Mouse (Mus musculus) limb, embryonic 12.5 days (tissue): ENCODE measurements at regions not wholly inside any gene's neighbourhood (a gene's known extent, or its start where the extent isn't known, plus 50 kb on each side); places are given as distances from the start of the nearest gene placed in this dataset.

ENCODE experiments used
- ATAC-seq: fragments of 200-750 bp; cut with Nextera tagmentation; 2 replicates; pipeline ENCODE4 v1.8.0; 2017; ENCODE audit warnings: low read depth, moderate TSS enrichment; ENCODE audit not compliant: insufficient number of reproducible peaks, insufficient read depth, low FRiP score, low TSS enrichment
- H3K27ac ChIP-seq: fragments of 300-500 bp; sonication (generic); 2 replicates; pipeline ENCODE4 v1.5.1; 2016; ENCODE audit warnings: mild to moderate bottlenecking, moderate library complexity
- H3K27me3 ChIP-seq: fragments of 300-500 bp; sonication (generic); 2 replicates; pipeline ENCODE4 v1.6.1; 2016; ENCODE audit warnings: mild to moderate bottlenecking, moderate library complexity
- H3K36me3 ChIP-seq: fragments of 300-500 bp; sonication (generic); 2 replicates; pipeline ENCODE4 v1.6.1; 2016; ENCODE audit warnings: mild to moderate bottlenecking, moderate library complexity
- H3K4me1 ChIP-seq: fragments of 300-500 bp; sonication (generic); replicated peaks from 2 replicates; pipeline ENCODE4 v1.6.1; 2016
- H3K4me2 ChIP-seq: fragments of 300-500 bp; sonication (generic); 2 replicates; pipeline ENCODE4 v1.6.1; 2016; ENCODE audit warnings: mild to moderate bottlenecking, moderate library complexity
- H3K4me3 ChIP-seq: fragments of 300-500 bp; sonication (generic); replicated peaks from 2 replicates; pipeline ENCODE4 v1.5.1; 2016; ENCODE audit warnings: mild to moderate bottlenecking
- H3K9ac ChIP-seq: fragments of 300-500 bp; sonication (generic); replicated peaks from 2 replicates; pipeline ENCODE4 v1.6.1; 2016; ENCODE audit warnings: mild to moderate bottlenecking, moderate library complexity
- H3K9me3 ChIP-seq: fragments of 300-500 bp; sonication (generic); 2 replicates; pipeline ENCODE4 v1.6.1; 2016; ENCODE audit warnings: mild to moderate bottlenecking, moderate library complexity
- WGBS: fragments of 180-500 bp; shearing (Covaris S2); methylation state at CpG from one replicate; pipeline ENCODE4 v1.1.7; 2016; 5-methylcytosine and 5-hydroxymethylcytosine counted together

- peaks cover 12% of the 10 kb centered on the region; the same call in 1 of the 2 replicates for H3K4me1 ChIP-seq
- no peak overlapping the region for H3K4me2 ChIP-seq
- no peak overlapping the region for H3K9ac ChIP-seq
- H3K27ac ChIP-seq: no peak overlapping the region
- no peak overlapping the region for H3K4me3 ChIP-seq
- 0 out of 2 replicates have a peak, but pooled peaks cover 3% of the 10 kb centered on the region for H3K9me3 ChIP-seq
- H3K36me3 ChIP-seq: no peaks in the 10 kb centered on the region
- 87% methylated on average over 10 of the region's 10 CpGs for WGBS
- no peak for ATAC-seq
- no peaks in the 10 kb centered on the region for H3K27me3 ChIP-seq
Observed at GRCm38 (mm10) chr6:67129626-67130025, 92.4 kb upstream of the Gadd45a start.

- Histone ChIP-seq H3K4me2 (no peak overlapping the region), H3K4me3 (no peak overlapping the region), H3K27ac (no peak overlapping the region), H3K9ac (no peak overlapping the region), H3K27me3 (no peaks in the 10 kb centered on the region), H3K4me1 (peaks cover 12% of the 10 kb centered on the region; the same call in 1 of the 2 replicates), H3K36me3 (no peaks in the 10 kb centered on the region), H3K9me3 (0 out of 2 replicates have a peak, but pooled peaks cover 3% of the 10 kb centered on the region)
- no peak for ATAC-seq
- WGBS: 42% methylated on average over 16 of the region's 16 CpGs
Observed at GRCm38 (mm10) chr6:67128503-67129463, 91.5 kb upstream of the Gadd45a start.

DNA sequence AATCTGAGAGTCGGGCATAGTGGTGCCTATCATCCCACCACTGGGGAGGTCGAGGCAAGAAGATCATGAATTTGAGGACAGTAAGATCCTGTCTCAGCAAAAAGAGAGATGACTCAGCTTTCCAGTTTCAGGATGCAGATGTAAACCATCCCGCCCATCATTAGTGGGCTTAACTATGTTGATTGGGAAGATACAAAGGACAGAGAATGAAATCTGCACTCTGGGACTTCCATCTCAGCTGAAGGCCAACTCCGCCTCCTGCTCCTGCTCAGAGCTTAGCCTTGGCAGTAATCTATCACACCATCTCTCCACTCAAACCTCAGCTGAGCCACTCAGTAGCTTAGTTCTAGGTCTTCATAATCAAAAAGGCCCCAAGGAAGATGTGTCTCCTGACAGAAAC is 90.5 kb upstream of the Gadd45a start:
- WGBS: 89% methylated on average over 4 of the region's 4 CpGs
- H3K27me3 ChIP-seq: no peaks in the 10 kb centered on the region

DNA sequence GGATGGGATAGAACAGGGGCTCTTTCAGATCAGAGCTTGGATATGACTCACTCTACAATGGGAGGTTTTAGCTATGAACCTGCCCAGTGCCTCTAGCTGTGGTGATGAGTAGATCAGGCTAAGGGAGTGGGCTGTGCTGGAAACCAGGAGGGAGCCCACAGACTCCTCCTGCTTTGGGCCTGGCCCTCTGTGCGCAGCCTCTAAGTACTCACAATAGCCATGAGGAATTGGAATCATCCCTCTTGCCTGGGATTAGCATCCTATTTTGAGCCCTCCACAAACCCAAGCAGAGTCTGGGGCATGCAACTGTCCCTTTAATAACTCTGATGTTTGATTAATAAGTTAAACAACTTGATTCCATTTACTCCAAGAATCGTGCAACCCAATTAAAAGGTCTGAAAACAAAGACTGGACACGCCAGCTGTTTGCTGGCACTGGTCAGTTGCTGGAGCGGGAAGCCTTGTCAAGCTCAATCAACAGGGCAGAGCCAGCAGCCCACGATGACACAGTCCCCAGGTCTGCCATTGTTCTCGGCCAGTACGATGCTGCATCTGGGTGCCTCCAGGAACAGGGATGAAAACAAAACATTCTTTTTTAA is 88.6 kb upstream of the Gadd45a start:
- peaks cover 8% of the 10 kb centered on the region; the same call in 1 of the 2 replicates for H3K4me1 ChIP-seq
- H3K27ac ChIP-seq: no peak overlapping the region
- no peaks in the 10 kb centered on the region for H3K9me3 ChIP-seq
- no peaks in the 10 kb centered on the region for H3K36me3 ChIP-seq
- H3K27me3 ChIP-seq: no peaks in the 10 kb centered on the region
- WGBS: 84% methylated on average over 7 of the region's 7 CpGs
- ATAC-seq: no peak
- H3K4me3 ChIP-seq: no peak overlapping the region
- no peak overlapping the region for H3K4me2 ChIP-seq
- no peak overlapping the region for H3K9ac ChIP-seq

More for the DNA sequence above, 90.5 kb upstream of the Gadd45a start:
- no peak for ATAC-seq
- H3K9ac ChIP-seq: no peak overlapping the region
- H3K9me3 ChIP-seq: 0 out of 2 replicates have a peak, but pooled peaks cover 3% of the 10 kb centered on the region
- H3K4me1 ChIP-seq: peaks cover 8% of the 10 kb centered on the region; the same call in 1 of the 2 replicates
- H3K4me2 ChIP-seq: no peak overlapping the region
- no peak overlapping the region for H3K27ac ChIP-seq
- no peak overlapping the region for H3K4me3 ChIP-seq
- no peaks in the 10 kb centered on the region for H3K36me3 ChIP-seq

- Histone ChIP-seq H3K36me3 (no peaks in the 10 kb centered on the region), H3K27ac (no peak overlapping the region), H3K4me2 (no peak overlapping the region), H3K9ac (no peak overlapping the region), H3K4me3 (no peak overlapping the region), H3K27me3 (no peaks in the 10 kb centered on the region), H3K9me3 (no peaks in the 10 kb centered on the region), H3K4me1 (peaks cover 6% of the 10 kb centered on the region; the same call in 1 of the 2 replicates)
- no peak for ATAC-seq
- 72% methylated on average over 2 of the region's 2 CpGs for WGBS
Observed at GRCm38 (mm10) chr6:67124089-67124488, 86.8 kb upstream of the Gadd45a start.

DNA sequence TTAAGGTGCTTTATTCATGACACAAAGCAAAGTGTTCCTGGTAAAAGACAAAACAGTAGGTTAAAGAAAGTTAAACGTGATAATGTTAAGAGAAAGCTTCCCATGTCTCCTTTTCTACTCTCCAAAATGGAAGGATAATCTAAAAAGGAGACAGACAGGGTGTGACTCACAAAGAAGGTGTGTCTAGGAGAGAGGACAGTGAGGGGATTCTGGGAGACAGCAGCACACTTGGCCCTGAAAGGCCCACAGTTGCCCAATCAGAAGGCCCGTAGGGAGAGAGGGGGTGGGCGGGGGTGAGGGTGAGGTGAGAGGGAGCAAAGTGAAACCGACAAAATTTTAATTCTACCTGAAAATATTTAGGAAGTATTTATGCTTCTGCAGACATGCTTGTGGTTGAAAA is 85.8 kb upstream of the Gadd45a start:
- H3K4me3 ChIP-seq: no peak overlapping the region
- no peak overlapping the region for H3K27ac ChIP-seq
- no peaks in the 10 kb centered on the region for H3K27me3 ChIP-seq
- no peaks in the 10 kb centered on the region for H3K4me1 ChIP-seq
- 69% methylated on average over 4 of the region's 4 CpGs for WGBS
- H3K9me3 ChIP-seq: no peaks in the 10 kb centered on the region
- no peaks in the 10 kb centered on the region for H3K36me3 ChIP-seq
- ATAC-seq: no peak
- no peak overlapping the region for H3K4me2 ChIP-seq
- no peak overlapping the region for H3K9ac ChIP-seq

DNA sequence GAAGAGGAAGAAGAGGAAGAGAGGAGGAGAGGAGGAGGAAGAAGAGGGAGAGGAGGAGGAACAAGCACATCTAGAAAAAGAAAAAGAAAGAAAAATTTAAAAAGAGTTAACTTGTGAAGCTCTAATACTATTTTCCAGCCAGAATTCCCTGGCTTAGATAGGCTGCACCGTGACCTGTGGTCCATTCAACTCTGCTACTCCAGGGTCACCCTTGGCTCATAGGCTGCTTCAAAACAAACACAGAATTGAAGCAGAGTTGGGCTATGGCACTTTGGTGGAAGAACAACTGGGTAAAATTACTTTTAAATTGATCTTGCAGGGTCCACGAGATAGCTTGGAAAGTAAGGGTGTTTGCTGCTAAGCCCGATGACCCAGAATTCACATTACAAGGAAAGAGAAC is 79.0 kb upstream of the Gadd45a start:
- no peaks in the 10 kb centered on the region for H3K9me3 ChIP-seq
- 85% methylated on average over 3 of the region's 3 CpGs for whole genome bisulfite sequencing
- no peaks in the 10 kb centered on the region for H3K36me3 ChIP-seq
- no peak overlapping the region for H3K9ac ChIP-seq
- H3K4me3 ChIP-seq: no peak overlapping the region
- H3K4me1 ChIP-seq: peaks cover 8% of the 10 kb centered on the region; the same call in 1 of the 2 replicates
- ATAC-seq: no peak
- peaks cover 21% of the 10 kb centered on the region for H3K27me3 ChIP-seq
- no peak overlapping the region for H3K4me2 ChIP-seq
- no peak overlapping the region for H3K27ac ChIP-seq

DNA sequence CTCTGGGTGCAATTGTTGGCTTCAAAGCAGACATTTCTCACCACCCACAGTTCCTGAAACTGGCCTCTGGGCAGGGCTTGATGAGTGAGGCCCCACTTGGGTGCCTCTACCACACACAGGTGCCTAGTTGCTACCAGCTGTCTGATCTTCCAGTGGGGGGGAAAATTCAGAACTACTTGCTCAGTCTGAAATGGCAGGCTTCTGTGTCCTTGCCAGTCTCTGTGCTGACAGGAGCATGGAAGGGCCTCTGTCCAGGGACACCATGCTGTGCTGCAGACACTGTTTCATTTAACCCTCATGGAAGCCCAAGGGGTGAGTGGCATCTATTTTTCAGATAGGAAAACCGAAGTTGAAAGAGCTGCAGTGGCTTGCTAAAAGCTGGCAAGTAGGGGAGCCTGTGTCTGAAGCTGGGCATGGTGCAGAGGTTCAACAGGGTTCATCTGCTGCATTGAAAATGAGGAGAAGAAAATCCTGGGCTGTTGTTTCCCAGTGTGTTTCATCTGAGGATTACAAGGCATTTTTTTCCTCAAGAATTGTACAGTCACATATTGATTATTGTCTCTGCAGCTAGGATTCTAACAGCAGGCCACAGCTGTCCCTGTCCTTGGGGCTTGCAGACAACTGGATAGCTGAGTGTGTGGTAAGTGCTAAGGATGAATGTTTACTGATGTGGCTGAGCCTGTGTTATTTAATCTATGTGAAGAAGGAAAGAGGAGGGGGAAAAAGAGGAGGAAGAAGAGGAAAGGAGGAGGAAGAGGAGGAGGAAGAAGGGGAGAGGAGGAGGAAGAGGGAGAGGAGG is 78.4 kb upstream of the Gadd45a start:
- H3K4me3 ChIP-seq: no peak overlapping the region
- no peaks in the 10 kb centered on the region for H3K36me3 ChIP-seq
- WGBS: 40% methylated on average over 1 of the region's 1 CpGs
- H3K9me3 ChIP-seq: no peaks in the 10 kb centered on the region
- H3K9ac ChIP-seq: no peak overlapping the region
- H3K27ac ChIP-seq: no peak overlapping the region
- H3K27me3 ChIP-seq: peaks cover 21% of the 10 kb centered on the region
- no peak for ATAC-seq
- H3K4me1 ChIP-seq: peaks cover 8% of the 10 kb centered on the region; the same call in 1 of the 2 replicates
- H3K4me2 ChIP-seq: no peak overlapping the region

DNA sequence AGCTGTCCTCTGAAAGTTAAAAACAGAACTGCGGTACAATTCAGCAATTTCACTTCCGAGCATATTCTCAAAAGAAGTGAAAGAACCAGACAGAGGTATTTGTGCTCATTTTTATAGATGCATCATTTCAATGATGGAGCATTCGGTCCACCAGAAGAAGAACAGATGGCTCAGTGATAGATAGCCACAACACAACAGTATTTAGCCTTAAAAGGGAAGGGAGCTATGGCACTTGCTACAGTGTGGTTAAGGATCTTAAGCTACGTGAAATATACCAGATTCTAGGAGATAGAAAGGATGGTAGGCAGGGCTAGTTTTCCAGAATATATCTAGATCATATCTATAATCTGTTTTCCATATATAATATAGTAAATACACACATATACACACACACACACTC is 77.5 kb upstream of the Gadd45a start:
- 97% methylated on average over 4 of the region's 4 CpGs for WGBS
- H3K27me3 ChIP-seq: peaks cover 21% of the 10 kb centered on the region
- no peaks in the 10 kb centered on the region for H3K36me3 ChIP-seq
- H3K4me2 ChIP-seq: no peak overlapping the region
- no peaks in the 10 kb centered on the region for H3K9me3 ChIP-seq
- H3K4me1 ChIP-seq: peaks cover 8% of the 10 kb centered on the region; the same call in 1 of the 2 replicates
- H3K9ac ChIP-seq: no peak overlapping the region
- no peak overlapping the region for H3K27ac ChIP-seq
- no peak for ATAC-seq
- H3K4me3 ChIP-seq: no peak overlapping the region

- 7% methylated on average over 26 of the region's 26 CpGs for WGBS
- peak; percentile 43; the same call in 1 of the 2 replicates for ATAC-seq
- Histone ChIP-seq H3K27me3 (peaks cover 21% of the 10 kb centered on the region), H3K4me2 (peak overlapping the region; percentile 55), H3K9ac (peak overlapping the region; percentile 40; the same call in 1 of the 2 replicates), H3K9me3 (no peaks in the 10 kb centered on the region), H3K36me3 (no peaks in the 10 kb centered on the region), H3K27ac (no peak overlapping the region), H3K4me3 (peak overlapping the region; percentile 31), H3K4me1 (peaks cover 8% of the 10 kb centered on the region; the same call in 1 of the 2 replicates)
Observed at GRCm38 (mm10) chr6:67113686-67114278, 76.5 kb upstream of the Gadd45a start.
